Mouse (Mus musculus) spleen, postnatal 14 days (tissue): ENCODE measurements at regions not wholly inside any gene's neighbourhood (a gene's known extent, or its start where the extent isn't known, plus 50 kb on each side); places are given as distances from the start of the nearest gene placed in this dataset.

Experiments used
- DNase-seq, 2 experiments: peaks; one replicate each; pipeline ENCODE4 v3.0.0; 2021 to 2022; ENCODE audit warnings: low spot score in 2 of 2

DNA sequence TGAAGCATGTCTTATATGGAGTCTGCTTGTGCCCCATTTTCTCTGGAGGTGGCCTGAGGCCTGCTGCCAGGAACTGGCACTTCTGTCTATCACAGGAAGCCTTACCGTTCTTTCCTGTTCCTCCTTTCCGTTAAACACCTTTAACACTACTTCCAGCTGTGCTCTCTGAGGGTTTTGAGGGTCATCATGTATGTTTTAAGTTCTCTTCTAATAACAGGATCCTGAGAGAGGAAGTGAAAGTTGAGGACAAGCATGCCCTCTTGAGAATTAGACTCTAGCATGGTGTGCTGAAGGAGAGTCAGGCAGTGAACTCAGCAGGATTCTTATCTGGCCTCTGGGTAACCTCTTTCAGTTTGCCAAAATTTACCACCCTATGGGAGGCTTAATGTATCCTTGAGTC is 418.0 kb upstream of the 9430069I07Rik start:
- no peak for DNase-seq

DNA sequence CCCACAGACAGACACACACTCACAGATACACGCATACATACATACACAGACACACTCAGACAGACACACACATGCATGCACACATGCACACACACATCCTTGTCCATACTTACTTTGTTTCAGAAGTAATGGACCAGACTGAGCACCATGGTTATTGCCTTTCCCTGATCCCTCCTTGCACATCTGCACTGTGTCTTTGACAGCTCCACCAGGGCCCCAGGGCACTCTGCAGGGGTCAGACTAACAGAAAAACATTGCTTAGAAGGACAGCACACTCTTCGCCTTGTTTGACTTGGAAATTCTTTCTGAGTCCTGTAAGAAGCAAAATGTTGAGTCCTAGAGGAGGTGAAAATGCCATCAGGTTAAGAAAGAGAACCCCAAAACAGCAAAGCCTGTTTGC is 394.1 kb upstream of the 9430069I07Rik start:
- no peak for DNase-seq

GRCm38 (mm10) chr15:34751021-34751420 is 393.3 kb upstream of the 9430069I07Rik start:
- DNase-seq, result no peak

DNA sequence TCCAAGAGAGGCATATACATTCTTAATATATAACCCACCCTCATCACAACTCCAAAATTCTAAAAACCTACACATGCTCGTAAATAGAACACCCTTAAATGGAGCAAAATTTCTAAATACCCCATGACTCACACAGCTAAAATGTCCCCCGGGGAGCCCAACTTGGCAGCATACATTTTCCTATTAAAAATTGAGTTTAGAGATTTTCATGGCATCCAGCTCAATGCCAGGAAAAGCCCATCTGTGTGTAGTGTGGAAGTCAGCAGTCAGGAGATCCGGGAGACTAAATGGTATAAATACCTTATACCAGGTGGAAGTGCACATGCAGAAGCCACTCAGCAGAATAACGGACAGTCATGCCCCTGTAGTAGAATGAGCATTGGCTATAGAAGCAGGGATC is 389.4 kb upstream of the 9430069I07Rik start:
- no peak for DNase-seq

GRCm38 (mm10) chr15:34743130-34743782 is 385.6 kb upstream of the 9430069I07Rik start:
- DNase-seq, result peak in 1 of 2 experiments; percentile 42

- DNase-seq, result no peak
These were observed 383.8 kb upstream of the 9430069I07Rik start for GRCm38 (mm10) chr15:34741488-34741887.
